Mouse (Mus musculus) cerebellum, adult 2 months (tissue): ENCODE data around the gene Peli2. TPM values are rescaled to one million over a fixed set of nuclear protein-coding genes. Genes with fewer than 3 reads are reported as not detected.
A peak's percentile ranks its signal among the peaks of the same experiment; 100 is the strongest.

Source experiments
- DNase-seq, 2 experiments: peaks; one replicate each; pipeline ENCODE4 v3.0.0; 2021
- H3K27ac ChIP-seq: fragments of 200-500 bp; 2 replicates; pipeline ENCODE4 v1.5.1; 2012; ENCODE audit warnings: low read length, control low read depth, inconsistent platforms; ENCODE audit not compliant: insufficient read depth
- H3K27me3 ChIP-seq: fragments of 200-500 bp; 2 replicates; pipeline ENCODE4 v1.6.1; 2012; ENCODE audit warnings: inconsistent platforms, mild to moderate bottlenecking, low read length, moderate library complexity; ENCODE audit not compliant: control insufficient read depth, insufficient read depth
- H3K4me1 ChIP-seq: fragments of 200-500 bp; 2 replicates; pipeline ENCODE4 v1.6.1; 2011; ENCODE audit warnings: low read length; ENCODE audit not compliant: control insufficient read depth, insufficient read depth
- H3K4me3 ChIP-seq: fragments of 200-500 bp; replicated peaks from 2 replicates; pipeline ENCODE3; 2011; ENCODE audit warnings: mild to moderate bottlenecking, low read depth, low read length, control low read depth; ENCODE audit not compliant: insufficient read depth
- CTCF ChIP-seq: fragments of 200-500 bp; IDR thresholded peaks from 2 replicates; pipeline ENCODE4 v1.5.1; 2011; ENCODE audit warnings: low read depth, mild to moderate bottlenecking, control low read depth, low read length, moderate library complexity, borderline replicate concordance; ENCODE audit not compliant: insufficient read depth
- POLR2A ChIP-seq: fragments of 200-500 bp; IDR thresholded peaks from 2 replicates; pipeline ENCODE4 v1.6.1; 2011; ENCODE audit warnings: low read length, control low read depth, borderline replicate concordance; ENCODE audit not compliant: insufficient read depth
- WGBS: fragments of 180-500 bp; shearing (Covaris S2); methylation state at CpG from one replicate; pipeline ENCODE4 v1.1.7; 2018; 5-methylcytosine and 5-hydroxymethylcytosine counted together
- polyA plus RNA-seq: library from polyadenylated mRNA; depleted of rRNA; stranded (reverse); fragments of >200 nt; gene quantifications from 2 replicates; pipeline ENCODE4 v1.2.3, GENCODE M21; 2012

Peli2 gene
- polyA plus RNA-seq, 1 experiment, result 28.5 TPM

- TF ChIP-seq POLR2A (no peak), CTCF (no peak)
- Histone ChIP-seq H3K4me1 (0 out of 2 replicates have a peak, but pooled peaks cover 3% of the 10 kb centered on the region), H3K4me3 (no peak overlapping the region), H3K27ac (no peak overlapping the region), H3K27me3 (no peaks in the 10 kb centered on the region)
- DNase-seq, result no peak
- 92% methylated on average over 4 of the region's 4 CpGs for WGBS
These were observed 142.5 kb downstream of the Peli2 start for GRCm38 (mm10) chr14:48263146-48263545.

DNA sequence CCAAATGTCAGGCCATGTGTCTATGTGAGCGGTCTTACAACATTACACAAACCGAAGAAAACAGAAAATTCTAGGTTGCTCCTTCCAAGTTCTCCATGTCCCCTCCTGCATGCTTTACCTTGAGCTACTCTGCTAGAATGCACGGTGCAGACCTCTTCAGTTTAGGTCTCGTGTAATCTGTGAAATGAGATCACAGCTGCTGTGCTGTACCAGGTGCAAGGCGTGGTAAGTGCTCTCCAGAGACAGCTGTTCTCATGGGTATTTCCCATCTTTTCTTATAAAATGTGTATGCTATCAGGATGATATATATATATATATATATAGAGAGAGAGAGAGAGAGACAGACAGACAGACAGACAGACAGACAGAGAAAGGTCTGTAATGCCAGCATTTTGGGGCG, 146.1 kb downstream of the Peli2 start:
- TF ChIP-seq CTCF, result no peak
- TF ChIP-seq POLR2A, result no peak
- 86% methylated on average over 6 of the region's 6 CpGs for WGBS
- Histone ChIP-seq H3K4me3 (no peak overlapping the region), H3K4me1 (no peaks in the 10 kb centered on the region), H3K27me3 (no peaks in the 10 kb centered on the region), H3K27ac (no peak overlapping the region)
- no peak for DNase-seq

DNA sequence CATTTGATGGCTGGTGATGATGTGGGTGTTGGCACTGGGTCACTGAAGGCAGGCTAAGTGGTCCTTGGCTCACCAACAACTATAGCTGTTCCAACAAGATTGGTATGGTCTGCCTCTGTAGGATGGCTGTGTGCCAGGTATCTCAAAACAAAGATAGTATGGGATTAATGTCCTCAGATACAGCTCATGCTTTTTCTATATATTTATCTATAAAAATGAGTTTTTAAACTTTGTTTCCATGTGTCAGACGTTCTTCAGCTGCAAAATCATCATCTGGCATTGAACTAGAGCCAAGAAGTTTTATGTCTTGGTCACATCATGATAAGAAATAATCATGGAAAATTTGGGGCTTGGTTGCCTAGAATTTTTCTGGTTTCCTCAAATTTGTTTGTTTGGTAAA, 157.7 kb downstream of the Peli2 start:
- Histone ChIP-seq H3K4me1 (no peaks in the 10 kb centered on the region), H3K27ac (no peak overlapping the region), H3K4me3 (no peak overlapping the region), H3K27me3 (no peaks in the 10 kb centered on the region)
- TF ChIP-seq CTCF (no peak), POLR2A (no peak)
- DNase-seq, result no peak
- WGBS, result 73% methylated on average over 1 of the region's 1 CpGs

GRCm38 (mm10) chr14:48286949-48287348, 166.3 kb downstream of the Peli2 start:
- 73% methylated on average over 5 of the region's 5 CpGs for WGBS
- no peak for DNase-seq
- H3K27ac ChIP-seq, result no peak overlapping the region
- H3K4me1 ChIP-seq, result peaks cover 10% of the 10 kb centered on the region
- TF ChIP-seq CTCF, result no peak
- TF ChIP-seq POLR2A, result no peak
- no peak overlapping the region for H3K4me3 ChIP-seq
- no peaks in the 10 kb centered on the region for H3K27me3 ChIP-seq

- no peak for DNase-seq
- no peaks in the 10 kb centered on the region for H3K27me3 ChIP-seq
- no peak overlapping the region for H3K27ac ChIP-seq
- H3K4me3 ChIP-seq, result no peak overlapping the region
- TF ChIP-seq CTCF (no peak), POLR2A (no peak)
- 91% methylated on average over 4 of the region's 4 CpGs for WGBS
- peaks cover 10% of the 10 kb centered on the region for H3K4me1 ChIP-seq
These were observed 167.0 kb downstream of the Peli2 start for GRCm38 (mm10) chr14:48287581-48287980.

- WGBS, result 59% methylated on average over 2 of the region's 2 CpGs
- DNase-seq, result peak in 1 of 2 experiments; percentile 25
- no peaks in the 10 kb centered on the region for H3K27me3 ChIP-seq
- TF ChIP-seq POLR2A (no peak), CTCF (no peak)
- H3K4me1 ChIP-seq, result peaks cover 10% of the 10 kb centered on the region
- H3K4me3 ChIP-seq, result no peak overlapping the region
- no peak overlapping the region for H3K27ac ChIP-seq
These were observed 168.0 kb downstream of the Peli2 start for GRCm38 (mm10) chr14:48288600-48288999.

- Histone ChIP-seq H3K27ac (no peak overlapping the region), H3K4me3 (no peak overlapping the region), H3K4me1 (peaks cover 10% of the 10 kb centered on the region), H3K27me3 (no peaks in the 10 kb centered on the region)
- TF ChIP-seq CTCF, result no peak
- no peak for TF ChIP-seq POLR2A
- DNase-seq, result no peak
- WGBS, result 77% methylated on average over 10 of the region's 10 CpGs
These were observed 169.3 kb downstream of the Peli2 start for GRCm38 (mm10) chr14:48289602-48290599.

GRCm38 (mm10) chr14:48293498-48293897, 172.9 kb downstream of the Peli2 start:
- WGBS, result 91% methylated on average over 7 of the region's 7 CpGs
- H3K4me1 ChIP-seq, result peaks cover 5% of the 10 kb centered on the region

More at GRCm38 (mm10) chr14:48293498-48293897, 172.9 kb downstream of the Peli2 start:
- H3K27me3 ChIP-seq, result no peaks in the 10 kb centered on the region
- H3K4me3 ChIP-seq, result no peak overlapping the region
- TF ChIP-seq CTCF (no peak), POLR2A (no peak)
- H3K27ac ChIP-seq, result no peak overlapping the region
- DNase-seq, result no peak
